Mouse (Mus musculus) spleen, adult 2 months (tissue): ENCODE results near the gene Tgfbi. TPM values are rescaled to one million over a fixed set of nuclear protein-coding genes. Genes with fewer than 3 reads are reported as not detected.

Experiments
- DNase-seq, 2 experiments: peaks; one replicate each; pipeline versions ENCODE4 v3.0.0 to v3.0.0-alpha.2; 2012 to 2021; ENCODE audit warnings: low spot score in 2 of 2, low read depth in 1 of 2
- H3K27ac ChIP-seq: fragments of 200-500 bp; 2 replicates; pipeline ENCODE4 v1.5.1; 2012; ENCODE audit warnings: low read length, inconsistent platforms; ENCODE audit not compliant: insufficient read depth
- H3K27me3 ChIP-seq: fragments of 200-500 bp; 2 replicates; pipeline ENCODE4 v1.6.1; 2012; ENCODE audit warnings: mild to moderate bottlenecking, moderate library complexity, low read length, inconsistent platforms; ENCODE audit not compliant: control insufficient read depth, insufficient read depth
- H3K36me3 ChIP-seq: fragments of 200-500 bp; 2 replicates; pipeline ENCODE4 v1.6.1; 2012; ENCODE audit warnings: mild to moderate bottlenecking, low read length, inconsistent platforms; ENCODE audit not compliant: control insufficient read depth, insufficient read depth
- H3K4me1 ChIP-seq: fragments of 200-500 bp; 2 replicates; pipeline ENCODE4 v1.6.1; 2011; ENCODE audit warnings: inconsistent platforms; ENCODE audit not compliant: control insufficient read depth, insufficient read depth, insufficient read length
- H3K4me3 ChIP-seq: fragments of 200-500 bp; 2 replicates; pipeline ENCODE4 v1.5.1; 2011; ENCODE audit warnings: mild to moderate bottlenecking, inconsistent platforms; ENCODE audit not compliant: insufficient read depth, insufficient read length; ENCODE audit errors: extremely low read depth
- CTCF ChIP-seq: fragments of 200-500 bp; IDR thresholded peaks from 2 replicates; pipeline ENCODE4 v1.5.1; 2011; ENCODE audit warnings: mild to moderate bottlenecking, inconsistent platforms; ENCODE audit not compliant: insufficient read depth, insufficient read length, insufficient replicate concordance; ENCODE audit errors: extremely low read depth
- POLR2A ChIP-seq: fragments of 200-500 bp; IDR thresholded peaks from 2 replicates; pipeline ENCODE4 v1.6.1; 2011; ENCODE audit warnings: low read depth, low read length, inconsistent platforms
- WGBS: fragments of 180-500 bp; shearing (Covaris S2); methylation state at CpG from one replicate; pipeline ENCODE4 v1.1.7; 2018; 5-methylcytosine and 5-hydroxymethylcytosine counted together
- polyA plus RNA-seq: library from polyadenylated mRNA; depleted of rRNA; stranded (reverse); fragments of >200 nt; gene quantifications from 2 replicates; pipeline ENCODE4 v1.2.3, GENCODE M21; 2012

Gene Tgfbi
- polyA plus RNA-seq, 1 experiment: 56.0 TPM

GRCm38 (mm10) chr13:56588454-56589117 lies 20.7 kb upstream of the Tgfbi start:
- H3K4me3 ChIP-seq: no peak overlapping the region
- H3K36me3 ChIP-seq: no peaks in the 10 kb centered on the region
- no peaks in the 10 kb centered on the region for H3K4me1 ChIP-seq
- no peak overlapping the region for H3K27ac ChIP-seq
- no peak for DNase-seq
- 87% methylated on average over 14 of the region's 14 CpGs for WGBS
- H3K27me3 ChIP-seq: no peaks in the 10 kb centered on the region
- no peak for TF ChIP-seq CTCF
- no peak for TF ChIP-seq POLR2A

GRCm38 (mm10) chr13:56590202-56590601 lies 19.1 kb upstream of the Tgfbi start:
- Histone ChIP-seq H3K4me1 (no peaks in the 10 kb centered on the region), H3K27me3 (no peaks in the 10 kb centered on the region), H3K4me3 (no peak overlapping the region), H3K27ac (no peak overlapping the region), H3K36me3 (no peaks in the 10 kb centered on the region)
- DNase-seq: no peak
- TF ChIP-seq POLR2A: no peak
- TF ChIP-seq CTCF: no peak
- WGBS: 84% methylated on average over 5 of the region's 5 CpGs

GRCm38 (mm10) chr13:56591191-56591590 lies 18.1 kb upstream of the Tgfbi start:
- Histone ChIP-seq H3K4me3 (no peak overlapping the region), H3K27me3 (no peaks in the 10 kb centered on the region), H3K36me3 (no peaks in the 10 kb centered on the region), H3K27ac (no peak overlapping the region), H3K4me1 (no peaks in the 10 kb centered on the region)
- WGBS: 87% methylated on average over 8 of the region's 8 CpGs
- no peak for DNase-seq
- TF ChIP-seq CTCF (no peak), POLR2A (no peak)

GRCm38 (mm10) chr13:56591939-56592338 lies 17.4 kb upstream of the Tgfbi start:
- 26% methylated on average over 2 of the region's 2 CpGs for WGBS
- TF ChIP-seq POLR2A (no peak), CTCF (no peak)

GRCm38 (mm10) chr13:56593196-56593595 lies 16.1 kb upstream of the Tgfbi start:
- 16% methylated on average over 5 of the region's 5 CpGs for WGBS
- DNase-seq: no peak

More at GRCm38 (mm10) chr13:56591939-56592338, 17.4 kb upstream of the Tgfbi start:
- no peak overlapping the region for H3K27ac ChIP-seq
- H3K27me3 ChIP-seq: no peaks in the 10 kb centered on the region
- no peak for DNase-seq
- H3K4me3 ChIP-seq: no peak overlapping the region
- H3K4me1 ChIP-seq: no peaks in the 10 kb centered on the region
- H3K36me3 ChIP-seq: no peaks in the 10 kb centered on the region

GRCm38 (mm10) chr13:56593961-56594391 lies 15.3 kb upstream of the Tgfbi start:
- Histone ChIP-seq H3K36me3 (no peaks in the 10 kb centered on the region), H3K27me3 (no peaks in the 10 kb centered on the region), H3K27ac (no peak overlapping the region), H3K4me3 (no peak overlapping the region), H3K4me1 (no peaks in the 10 kb centered on the region)
- 85% methylated on average over 7 of the region's 7 CpGs for WGBS
- TF ChIP-seq CTCF (no peak), POLR2A (no peak)
- DNase-seq: no peak

More at GRCm38 (mm10) chr13:56593196-56593595, 16.1 kb upstream of the Tgfbi start:
- TF ChIP-seq POLR2A (no peak), CTCF (no peak)
- Histone ChIP-seq H3K4me1 (no peaks in the 10 kb centered on the region), H3K27ac (no peak overlapping the region), H3K36me3 (no peaks in the 10 kb centered on the region), H3K27me3 (no peaks in the 10 kb centered on the region), H3K4me3 (no peak overlapping the region)

GRCm38 (mm10) chr13:56595246-56595645 lies 14.1 kb upstream of the Tgfbi start:
- WGBS: 91% methylated on average over 8 of the region's 8 CpGs
- Histone ChIP-seq H3K27me3 (no peaks in the 10 kb centered on the region), H3K27ac (no peak overlapping the region), H3K36me3 (no peaks in the 10 kb centered on the region), H3K4me1 (no peaks in the 10 kb centered on the region), H3K4me3 (no peak overlapping the region)
- TF ChIP-seq POLR2A (no peak), CTCF (no peak)
- no peak for DNase-seq
